Mouse (Mus musculus) olfactory bulb, adult 2 months (tissue): Measurements from ENCODE around the gene Pcsk2.

Experiments
- CTCF ChIP-seq: fragments of 200-500 bp; IDR thresholded peaks from 2 replicates; pipeline ENCODE4 v1.5.1; 2012; ENCODE audit warnings: low read depth, mild to moderate bottlenecking, low read length, moderate library complexity; ENCODE audit not compliant: insufficient read depth
- POLR2A ChIP-seq: fragments of 200-500 bp; IDR thresholded peaks from 2 replicates; pipeline ENCODE4 v1.6.1; 2012; ENCODE audit warnings: mild to moderate bottlenecking, low read depth, low read length, moderate library complexity; ENCODE audit not compliant: insufficient read depth

DNA sequence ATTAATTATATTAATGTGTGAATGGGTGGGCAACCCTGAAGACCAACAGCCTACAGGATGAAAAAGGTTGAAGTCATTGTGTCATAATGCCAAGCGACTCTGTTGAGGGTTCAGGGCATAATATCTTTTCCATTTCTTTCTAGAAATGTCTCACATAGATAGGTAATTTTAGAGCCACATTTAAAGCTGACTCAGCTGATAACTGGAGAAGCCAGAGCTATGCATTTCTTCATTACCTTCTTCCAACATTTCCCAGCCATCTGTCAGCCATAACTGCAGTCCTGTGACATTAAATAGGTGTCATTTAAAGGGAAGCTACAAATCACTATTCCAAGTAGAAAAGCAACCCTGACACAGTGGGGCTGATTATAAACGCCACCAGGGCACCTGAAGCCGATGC lies 189.5 kb downstream of the Pcsk2 start:
- TF ChIP-seq CTCF (no peak), POLR2A (no peak)
